In the genomic region with DNA sequence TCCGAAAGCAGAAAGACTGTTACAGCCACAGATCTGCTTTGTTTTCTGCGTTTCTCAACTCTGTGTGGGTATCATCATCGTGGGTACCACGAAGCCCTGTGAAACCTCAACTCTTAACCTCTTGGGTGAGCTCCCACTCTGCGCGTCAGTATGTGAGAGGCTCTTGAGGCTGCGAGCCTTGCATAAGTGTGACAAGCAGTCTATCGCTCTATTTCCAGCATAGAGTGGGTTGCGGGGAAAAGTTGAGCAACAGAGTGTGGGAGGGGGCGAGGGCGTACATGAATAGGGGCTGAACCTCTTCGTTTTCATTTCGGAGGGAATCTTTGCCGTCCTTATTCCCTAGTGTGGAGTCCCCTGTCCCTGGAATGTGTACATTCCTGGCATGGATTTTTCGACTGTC, we compare ENCODE assay signal across 9 mouse cellular contexts. TPM values are rescaled to one million over a fixed set of nuclear protein-coding genes. Genes with fewer than 3 reads are reported as not detected.
DNase-seq lines count a peak whose midpoint lies in the region; ATAC-seq and TF ChIP-seq lines count a peak whose summit lies in the region.
"Had no signal": no experiment of that assay in that cellular context is flagged by ENCODE, and none has a peak within 500 bp of the region (broad histone marks: within the 10 kb centered on the region; RNA-seq: fewer than 3 reads in every experiment).

No protein-coding gene starts in this region.

- no peaks in the 10 kb centered on the region for H3K36me3 ChIP-seq in intestine, embryonic 14.5 days (ENCODE audit: control insufficient read depth, insufficient read depth, low read length)

- H3K9me3 ChIP-seq in intestine, embryonic 14.5 days (ENCODE audit: control insufficient read depth, low read length), result no peaks in the 10 kb centered on the region

- H3K27ac ChIP-seq in intestine, embryonic 14.5 days (ENCODE audit: low read depth), result peak overlapping the region; percentile 84

- H3K9ac ChIP-seq in intestine, embryonic 14.5 days (ENCODE audit: low read length), result peak overlapping the region; percentile 30; the same call in 1 of the 2 replicates

- 55% methylated on average over 15 of the region's 15 CpGs for WGBS in lung, adult 2 months
- 40% methylated on average over 15 of the region's 15 CpGs for WGBS in intestine, embryonic 14.5 days

- H3K4me2 ChIP-seq in intestine, embryonic 14.5 days (ENCODE audit: low read length), result peak overlapping the region; percentile 44

- ATAC-seq in intestine, embryonic 14.5 days (replicated peaks; ENCODE audit: low FRiP score, low TSS enrichment, low read depth), result peak; percentile 72

- TF ChIP-seq POLR2A in lung, adult 2 months (IDR thresholded peaks at IDR 0.05; ENCODE audit: borderline replicate concordance, extremely low read depth, low read depth, low read length), result no peak

- peak overlapping the region; percentile 19 for H3K4me3 ChIP-seq in lung, adult 2 months (replicated peaks; ENCODE audit: extremely low read depth, low read depth, low read length)
- H3K4me3 ChIP-seq in intestine, embryonic 14.5 days (ENCODE audit: low read depth, low read length), result peak overlapping the region; percentile 3; the same call in 1 of the 2 replicates
- H3K4me3 ChIP-seq: erythroblast, embryonic 14.5 days had no signal

- DNase-seq in gastrocnemius, postnatal 10 days, result peak; percentile 7
- DNase-seq in gastrocnemius, postnatal 4 days (ENCODE audit: low spot score in 2 of 2), result no peak
- no peak for DNase-seq in lung, adult 2 months
- no peak for DNase-seq in lung, adult 18-20 months
- peak; percentile 63 for DNase-seq in intestine, embryonic 14.5 days (ENCODE audit: low spot score)
- DNase-seq in lung, postnatal 14 days, result peak; percentile 13
- DNase-seq in embryo, embryonic 11 days, result no peak
- DNase-seq in adrenal gland, adult 18-20 months (ENCODE audit: low spot score in 2 of 2), result no peak

- no peaks in the 10 kb centered on the region for H3K27me3 ChIP-seq in intestine, embryonic 14.5 days (replicated peaks; ENCODE audit: control insufficient read depth, insufficient read depth, low read length)

- no peaks in the 10 kb centered on the region for H3K4me1 ChIP-seq in lung, adult 2 months (ENCODE audit: control insufficient read depth, insufficient read depth, low read length)
- peaks cover 3% of the 10 kb centered on the region; the same call in 1 of the 2 replicates for H3K4me1 ChIP-seq in intestine, embryonic 14.5 days (replicated peaks; ENCODE audit: control insufficient read depth, insufficient read depth, low read length)

- TF ChIP-seq CTCF in lung, adult 2 months (IDR thresholded peaks at IDR 0.05; ENCODE audit: insufficient read depth, low read length), result no peak

RNA-seq across cellular contexts. Expression of a gene that starts 44.1 kb away (rescaled TPM):
- 1 to 10 TPM; 5.2 to 7.1 TPM for total RNA-seq in gastrocnemius, postnatal 10 days (2021)
- 10 to 100 TPM; 11.5 to 13.1 TPM for total RNA-seq in gastrocnemius, postnatal 4 days (2021)
- polyA plus RNA-seq in lung, adult 2 months (2012; rRNA removed), result 5.2 and 5.6 TPM in 2 replicates
- 7.6 and 7.9 TPM in 2 replicates for polyA plus RNA-seq in intestine, embryonic 14.5 days (2014; fragmentation: Nextera tagmentation; extraction: Ambion mirVana)
- total RNA-seq in adrenal gland, adult 18-20 months (2021), result under 1 TPM in 1 of 2 experiments, not detected in 1; 0.83 TPM
- polyA plus RNA-seq: erythroblast, embryonic 14.5 days had no signal

Comparison
In these comparisons a context has a peak if more than half of its experiments do, and no peak if none do; other contexts are left out.
1. DNase-seq: peak in gastrocnemius, postnatal 10 days (single experiment), intestine, embryonic 14.5 days (single experiment) and lung, postnatal 14 days (single experiment); none in gastrocnemius, postnatal 4 days (0 of 2), lung, adult 2 months (single experiment), lung, adult 18-20 months (0 of 2), embryo, embryonic 11 days (single experiment) and adrenal gland, adult 18-20 months (0 of 2).